Mouse (Mus musculus): ENCODE measurements at regions not wholly inside any gene's neighbourhood (a gene's known extent, or its start where the extent isn't known, plus 50 kb on each side); places are given as distances from the start of the nearest gene placed in this dataset.

GRCm38 (mm10) chr14:102511691-102512383 is 470.6 kb downstream of the Kctd12 start:
- TF ChIP-seq POLR2AphosphoS2 (IDR thresholded peaks at IDR 0.05; ENCODE audit: insufficient read length, low read depth) (no peak), SRF (IDR thresholded peaks at IDR 0.05; ENCODE audit: control insufficient read depth, insufficient read length, low read depth) (no peak), POLR2A (IDR thresholded peaks at IDR 0.05; ENCODE audit: insufficient read length, low read depth) (no peak), MAX (IDR thresholded peaks at IDR 0.05; ENCODE audit: low read depth) (no peak), E2F4 (IDR thresholded peaks at IDR 0.05; ENCODE audit: insufficient read depth) (no peak), USF1 (IDR thresholded peaks at IDR 0.05; ENCODE audit: low read depth) (no peak), REST (IDR thresholded peaks at IDR 0.05; ENCODE audit: insufficient read depth, insufficient read length) (no peak), CEBPB (IDR thresholded peaks at IDR 0.05; ENCODE audit: insufficient read depth, poor library complexity, severe bottlenecking) (no peak), MYOD1 (IDR thresholded peaks at IDR 0.05; ENCODE audit: control insufficient read depth in 1 of 3, insufficient read length in 2 of 3, low read depth in 2 of 3) (no peak), MYOG (IDR thresholded peaks at IDR 0.05; ENCODE audit: control insufficient read depth in 1 of 3, insufficient read depth in 1 of 3, insufficient read length in 2 of 3, low read depth in 2 of 3) (no peak)

All from myocyte (in vitro differentiated cells).